Mouse (Mus musculus): ENCODE results near the gene Grid1.

DNA sequence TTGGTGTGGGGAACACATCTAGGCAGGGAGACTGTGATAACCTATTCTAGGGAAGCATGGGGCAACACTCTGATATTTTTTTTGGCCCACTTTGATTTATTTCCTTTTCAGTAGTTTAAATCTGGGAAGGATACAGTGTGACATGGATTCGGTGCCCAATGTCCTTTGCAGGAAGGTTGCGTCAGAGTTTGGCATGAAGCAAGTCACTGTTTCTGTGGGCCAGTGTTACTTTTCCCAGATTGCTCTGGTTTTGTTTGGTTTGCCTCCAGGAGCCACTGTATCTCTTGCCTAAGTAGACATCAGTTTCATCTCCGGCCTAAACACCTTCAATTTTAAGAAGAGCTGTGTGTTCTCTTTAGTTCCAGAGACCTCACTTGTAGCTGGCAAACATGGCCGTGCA, 399.1 kb downstream of the Grid1 start:
- TF ChIP-seq CTCF (conservative IDR thresholded peaks at IDR 0.05; ENCODE audit: insufficient read depth, insufficient read length, low read depth, low read length) (no peak), POLR2A (IDR thresholded peaks at IDR 0.05; ENCODE audit: low read depth, low read length) (no peak)

Measured in kidney, adult 2 months (tissue).